Mouse (Mus musculus) cerebellum, adult 11-12 months (tissue): ENCODE data around the gene Zfp652.

Experiments used
- DNase-seq: peaks from one replicate; pipeline ENCODE4 v3.0.0; 2022

Gene Zfp652

DNA sequence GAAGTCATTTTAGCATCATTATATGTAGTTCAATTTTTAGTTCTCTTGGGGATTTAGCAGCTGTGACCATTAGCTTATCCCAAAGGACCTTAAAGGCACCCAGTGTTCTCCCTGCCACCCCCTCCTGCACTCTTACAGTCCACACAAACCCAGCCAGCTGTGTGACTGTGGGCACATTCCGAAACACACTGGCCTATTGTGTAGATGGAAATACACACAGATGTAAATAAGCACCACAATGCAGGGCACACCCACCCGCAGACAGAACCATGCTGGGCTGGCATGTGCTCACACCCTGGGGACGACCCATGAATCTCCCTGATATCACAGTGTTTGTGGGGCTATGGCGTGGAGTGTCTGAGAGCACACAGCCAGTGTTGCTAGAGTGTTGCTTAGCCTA, 99.8 kb downstream of the Zfp652 start:
- DNase-seq = no peak

DNA sequence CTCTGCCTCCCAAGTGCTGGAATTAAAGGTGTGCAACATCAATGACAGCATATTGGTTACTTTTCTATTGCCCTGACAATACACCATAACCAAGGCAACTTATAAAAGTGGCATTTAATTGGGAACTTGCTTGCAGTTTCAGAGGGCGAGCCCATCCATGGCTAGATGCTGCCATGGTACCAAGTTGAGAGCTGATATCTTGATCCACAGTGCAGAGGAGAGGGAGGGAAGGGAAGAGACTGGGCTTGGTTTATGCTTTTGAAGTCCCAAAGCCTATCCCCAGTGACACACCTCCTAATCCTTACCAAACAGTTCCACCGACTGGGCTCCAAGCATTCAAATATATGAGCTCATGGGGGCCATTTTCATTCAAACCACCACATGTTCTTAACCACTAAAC, 101.6 kb downstream of the Zfp652 start:
- DNase-seq = no peak

DNA sequence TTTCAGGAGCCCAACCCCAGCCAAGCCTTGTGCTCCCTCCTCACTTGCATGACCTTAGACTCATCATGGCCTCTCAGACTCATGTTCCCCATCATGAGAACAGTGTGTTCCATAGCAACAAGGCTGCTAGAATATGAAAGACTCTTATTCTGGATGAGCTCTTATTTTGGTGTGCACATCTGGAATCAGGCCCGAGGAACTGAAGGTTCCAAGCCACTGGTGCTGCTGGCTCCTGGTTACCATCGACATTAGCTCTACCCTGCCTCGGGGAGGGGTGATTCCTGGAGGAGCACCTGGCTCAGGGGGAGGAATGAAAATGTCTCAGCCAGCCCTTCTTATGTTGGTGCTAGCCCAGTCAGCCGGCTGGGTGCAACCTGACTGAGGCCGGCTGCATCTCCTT, 102.4 kb downstream of the Zfp652 start:
- DNase-seq = no peak

DNA sequence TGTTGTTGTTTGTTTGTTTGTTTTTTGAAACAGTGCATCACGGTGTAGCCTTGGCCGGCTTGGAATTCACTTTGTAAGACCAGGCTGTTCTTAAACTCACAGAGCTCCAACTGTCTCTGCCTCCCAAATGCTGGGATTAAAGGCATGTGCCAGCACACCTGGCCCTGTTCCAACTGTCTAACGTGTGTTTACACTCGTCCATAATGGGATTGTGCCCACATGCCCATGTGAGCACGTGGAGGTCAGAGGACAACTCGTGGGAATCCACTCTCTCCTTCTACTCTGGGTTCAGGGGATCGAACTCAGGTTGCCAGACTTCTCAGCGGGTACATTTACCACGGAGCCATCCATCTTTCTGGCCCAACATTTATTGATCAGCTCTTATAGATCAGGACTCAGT, 102.9 kb downstream of the Zfp652 start:
- no peak for DNase-seq

DNA sequence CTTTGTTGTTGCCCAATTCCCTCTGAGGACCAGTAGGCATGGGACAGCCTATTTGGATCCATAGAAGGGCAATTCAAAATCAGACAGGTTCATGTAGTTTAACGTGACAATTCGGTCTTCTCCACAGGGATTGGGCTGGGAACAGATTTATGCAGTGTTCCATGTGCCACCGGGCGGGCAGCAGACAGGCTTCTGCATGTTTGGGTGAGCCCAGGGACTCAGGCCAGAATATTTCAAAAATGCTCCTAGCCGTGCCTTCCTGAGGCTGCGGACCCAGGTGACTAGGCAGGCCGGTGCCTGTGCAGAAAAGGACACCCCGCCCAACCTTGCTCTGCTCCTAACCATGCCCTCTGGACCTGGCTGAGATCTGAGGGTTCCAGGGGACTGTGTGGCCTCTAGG, 106.7 kb downstream of the Zfp652 start:
- DNase-seq = no peak

DNA sequence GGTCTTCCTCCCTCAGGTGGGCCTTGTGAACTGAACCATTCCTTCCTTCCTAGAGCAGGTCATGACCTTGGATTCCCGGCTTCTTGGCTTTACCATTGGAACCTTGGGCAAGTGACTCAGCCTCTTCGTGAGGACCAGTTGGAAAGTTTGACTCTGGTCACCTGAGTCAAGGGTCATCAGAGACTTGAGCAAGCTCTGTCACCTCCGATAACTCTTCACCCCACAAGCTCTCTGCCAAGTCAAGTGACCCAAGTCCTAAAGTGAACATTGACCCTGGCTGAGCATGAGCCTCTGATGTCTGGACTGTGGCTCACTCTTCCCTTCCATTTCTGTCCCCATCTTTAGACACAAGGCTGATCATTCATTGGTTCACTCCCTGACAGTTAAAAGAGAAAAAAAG, 109.0 kb downstream of the Zfp652 start:
- no peak for DNase-seq

DNA sequence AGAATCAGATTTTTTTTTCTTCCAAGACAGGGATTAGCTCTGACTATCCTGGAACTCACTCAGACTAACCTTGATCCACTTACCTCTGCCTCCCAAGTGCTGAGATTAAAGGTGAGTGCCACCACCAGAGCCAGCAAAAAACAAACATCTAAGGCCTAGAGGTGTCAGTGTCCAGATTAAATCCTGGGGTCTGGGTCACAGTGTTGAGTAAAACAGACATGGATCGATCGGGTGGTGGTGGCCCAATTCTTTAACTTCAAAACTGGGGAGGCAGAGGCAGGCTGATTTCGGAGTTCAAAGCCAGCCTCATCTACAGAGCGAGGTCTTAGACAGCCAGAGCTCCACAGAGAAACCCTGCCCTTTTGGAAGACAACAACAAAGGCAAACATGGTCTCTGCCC, 110.0 kb downstream of the Zfp652 start:
- no peak for DNase-seq

DNA sequence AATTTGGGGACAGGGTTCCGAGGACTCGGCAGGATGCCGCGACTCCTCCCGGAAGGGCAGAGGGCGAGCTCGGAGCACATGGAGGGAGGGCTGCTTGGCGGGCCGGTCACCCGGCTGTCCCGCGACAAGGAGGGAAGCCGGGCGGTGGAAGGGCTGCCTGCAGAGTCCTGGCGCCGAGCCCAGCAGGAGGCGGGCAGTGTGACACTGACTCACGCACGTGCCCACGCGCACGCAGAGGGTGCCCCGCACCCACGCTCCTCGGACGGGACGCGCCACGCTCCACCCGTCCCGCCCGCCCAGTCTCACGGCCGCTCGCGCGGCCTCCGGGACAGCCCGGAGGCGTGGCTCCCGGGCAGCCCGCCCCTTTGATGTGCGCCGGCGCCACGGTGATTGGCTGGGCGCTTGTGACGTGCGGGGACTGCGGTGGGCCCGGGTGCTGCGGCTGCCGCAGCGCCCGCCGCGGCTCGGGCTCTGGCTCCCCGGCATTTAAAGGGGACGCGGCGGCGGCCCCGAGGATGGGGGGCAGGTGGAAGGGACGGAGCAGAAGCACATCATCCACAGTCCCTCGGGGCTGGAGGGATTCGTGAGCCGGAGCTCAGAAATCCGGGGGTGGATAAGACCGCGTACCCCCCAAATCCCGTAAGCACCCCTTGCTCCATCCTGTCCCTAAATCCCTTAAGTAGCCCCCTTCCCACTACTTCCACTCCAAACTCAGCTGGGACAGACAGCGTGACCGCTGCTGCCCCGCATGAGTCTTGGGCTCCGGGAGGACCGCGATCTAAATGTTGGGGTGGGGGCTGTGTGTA, 111.8 kb downstream of the Zfp652 start, which contains the start of gene Phospho1:
Phospho1 (plus strand) TSS at position 429 of the 806 bp plus-strand sequence.
- peak; percentile 95 for DNase-seq

DNA sequence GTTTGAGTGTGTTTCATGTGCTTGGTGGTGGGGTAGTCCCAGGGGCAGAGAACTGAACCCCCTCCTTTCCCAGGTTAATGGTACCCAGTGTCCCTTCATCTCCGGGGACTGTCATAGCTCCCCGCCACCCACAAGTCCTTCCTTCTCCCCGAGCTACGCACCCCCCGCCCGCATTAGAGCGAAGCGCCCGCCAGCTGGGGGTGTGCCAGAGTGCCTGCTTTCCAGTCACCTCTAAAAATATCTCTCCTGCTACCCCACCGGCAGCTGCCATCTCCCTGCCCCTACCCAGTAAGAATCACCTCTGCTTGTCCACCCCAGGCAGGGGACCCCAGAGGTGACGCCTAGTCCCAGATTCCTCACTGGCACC, 112.4 kb downstream of the Zfp652 start:
- DNase-seq = peak; percentile 83

DNA sequence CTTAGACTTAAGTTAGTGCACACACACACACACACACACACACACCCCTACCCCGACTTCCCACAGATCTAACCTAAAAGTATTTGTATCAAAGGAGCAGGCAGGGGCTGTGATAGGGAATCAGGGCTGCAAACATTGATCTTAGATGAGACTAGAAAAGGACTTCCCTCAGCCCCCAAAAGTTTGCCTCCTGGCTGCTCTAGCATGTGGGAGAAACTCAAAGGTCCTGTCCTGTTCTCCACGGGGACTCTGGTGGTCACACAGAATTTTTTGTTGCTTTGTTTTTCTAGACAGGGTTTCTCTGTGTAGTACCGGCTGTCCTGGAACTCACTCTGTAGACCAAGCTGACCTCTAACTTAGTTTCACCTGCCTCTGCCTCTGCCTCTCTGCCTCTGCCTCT, 113.2 kb downstream of the Zfp652 start:
- DNase-seq = no peak

DNA sequence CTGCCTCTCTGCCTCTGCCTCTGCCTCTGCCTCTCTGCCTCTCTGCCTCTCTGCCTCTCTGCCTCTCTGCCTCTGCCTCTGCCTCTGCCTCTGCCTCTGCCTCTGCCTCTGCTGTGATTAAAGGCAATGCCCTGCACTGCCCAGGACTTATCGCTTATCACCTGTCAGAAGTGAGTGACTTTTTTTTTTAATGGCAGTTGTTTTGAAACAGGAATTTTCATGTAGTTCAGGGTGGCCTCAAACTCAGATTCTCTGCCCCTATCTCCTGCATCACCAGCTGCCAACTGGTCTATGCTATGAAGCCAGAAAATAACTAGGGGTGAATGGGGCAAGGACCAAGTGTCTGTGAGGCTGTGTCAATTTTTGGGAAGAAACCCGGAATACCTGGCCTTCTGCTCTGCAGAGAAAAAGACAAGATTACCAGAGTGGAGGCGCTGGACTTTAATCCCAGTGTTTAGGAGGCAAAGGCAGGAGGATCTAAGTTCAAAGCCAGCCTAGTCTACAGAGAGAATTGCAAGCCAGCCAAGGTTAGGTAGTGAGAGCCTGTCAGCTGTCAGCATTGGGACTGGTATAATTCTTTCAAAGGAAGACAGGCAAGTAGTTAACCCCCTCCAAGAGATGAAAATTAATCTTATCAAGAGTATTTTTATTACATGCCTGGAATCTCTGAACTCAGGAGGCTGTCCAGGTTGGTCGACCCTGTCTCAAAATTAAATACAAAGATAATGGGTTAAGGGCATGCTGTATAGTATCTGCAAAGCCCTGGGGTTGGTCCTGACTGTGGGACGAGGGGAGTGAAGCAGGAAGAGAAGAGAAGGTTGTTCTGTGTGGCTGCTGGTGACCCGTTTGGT, 114.1 kb downstream of the Zfp652 start:
- DNase-seq = no peak

DNA sequence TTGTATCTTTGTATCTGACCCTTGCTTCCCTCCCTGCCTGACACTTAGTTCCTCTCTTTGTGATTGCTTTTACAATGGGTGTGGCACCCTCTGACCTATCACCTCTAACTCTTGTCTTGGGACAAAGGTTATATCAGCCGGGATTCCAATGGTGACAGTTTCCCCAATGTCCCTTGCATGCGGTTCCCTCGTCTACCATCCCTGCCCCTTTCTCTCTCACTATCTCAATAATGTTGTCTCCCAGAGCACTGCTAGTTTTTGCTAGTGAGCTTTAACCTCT, 114.6 kb downstream of the Zfp652 start:
- DNase-seq = no peak

DNA sequence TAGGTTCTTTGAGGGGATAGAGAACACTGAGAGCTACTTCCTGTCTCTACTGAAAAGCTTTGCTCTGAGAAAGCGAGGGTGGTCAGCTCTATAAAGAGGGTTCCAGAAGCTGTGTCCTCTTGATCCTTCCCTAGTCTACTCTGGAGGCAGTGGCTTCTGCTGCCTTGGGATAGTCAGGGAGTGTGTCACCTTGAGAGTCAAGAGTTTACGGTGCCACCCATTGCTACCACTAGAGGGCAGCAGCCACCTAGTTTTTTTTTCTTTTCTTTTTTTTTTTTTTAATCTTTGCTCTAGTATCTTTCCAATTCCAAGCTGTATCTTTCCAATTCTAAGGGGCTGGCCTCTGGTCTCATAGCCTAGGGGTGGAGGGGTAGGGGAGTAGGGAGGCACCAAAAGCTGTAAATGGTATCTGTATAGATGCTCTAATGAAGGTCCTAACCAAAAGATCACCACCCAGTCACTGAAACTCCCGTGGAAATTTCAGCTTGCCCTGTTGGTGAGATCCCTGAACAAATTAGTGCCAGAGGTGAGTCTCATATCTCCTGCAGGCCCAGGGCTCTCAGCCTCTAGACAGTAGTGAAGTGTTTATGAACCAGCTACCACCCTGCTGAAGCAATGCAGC, 115.1 kb downstream of the Zfp652 start:
- DNase-seq = peak; percentile 54

DNA sequence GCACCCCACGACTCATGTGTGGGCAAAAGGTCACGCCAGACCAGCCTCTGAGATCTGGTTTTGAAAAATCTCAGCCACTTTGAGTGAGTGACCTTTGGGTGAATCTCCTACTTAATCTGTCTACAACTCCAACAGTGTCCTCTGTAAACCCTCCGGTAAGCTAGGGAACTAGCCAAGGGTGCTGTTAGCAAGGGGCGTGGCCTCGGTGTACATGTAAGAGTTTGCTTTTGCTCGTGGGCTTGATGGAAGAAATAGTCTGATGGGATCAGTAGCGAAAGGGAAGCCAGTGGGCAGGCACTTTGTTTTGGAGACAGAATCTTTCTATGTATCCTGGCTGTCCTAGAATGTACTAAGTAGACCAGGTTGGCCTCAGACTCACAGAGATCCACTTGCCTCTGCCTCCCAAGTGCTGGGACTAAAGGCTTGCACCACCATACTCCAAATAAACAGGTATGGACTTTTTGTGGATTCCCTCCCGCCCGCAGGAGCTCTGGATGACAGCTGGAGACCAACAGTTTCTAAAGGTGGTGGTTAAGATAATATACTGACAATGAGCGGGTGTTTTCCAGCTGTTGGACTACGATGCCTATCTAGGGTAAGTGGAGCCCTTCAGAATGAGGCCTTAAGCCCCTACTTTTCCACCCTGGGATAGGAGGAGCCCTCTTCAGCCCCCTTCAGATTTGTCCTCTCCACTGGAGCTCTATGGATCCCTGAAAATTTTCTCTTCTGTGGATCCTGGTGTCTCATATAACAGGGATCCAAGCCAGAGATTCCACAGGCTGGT, 115.9 kb downstream of the Zfp652 start:
- DNase-seq = no peak

DNA sequence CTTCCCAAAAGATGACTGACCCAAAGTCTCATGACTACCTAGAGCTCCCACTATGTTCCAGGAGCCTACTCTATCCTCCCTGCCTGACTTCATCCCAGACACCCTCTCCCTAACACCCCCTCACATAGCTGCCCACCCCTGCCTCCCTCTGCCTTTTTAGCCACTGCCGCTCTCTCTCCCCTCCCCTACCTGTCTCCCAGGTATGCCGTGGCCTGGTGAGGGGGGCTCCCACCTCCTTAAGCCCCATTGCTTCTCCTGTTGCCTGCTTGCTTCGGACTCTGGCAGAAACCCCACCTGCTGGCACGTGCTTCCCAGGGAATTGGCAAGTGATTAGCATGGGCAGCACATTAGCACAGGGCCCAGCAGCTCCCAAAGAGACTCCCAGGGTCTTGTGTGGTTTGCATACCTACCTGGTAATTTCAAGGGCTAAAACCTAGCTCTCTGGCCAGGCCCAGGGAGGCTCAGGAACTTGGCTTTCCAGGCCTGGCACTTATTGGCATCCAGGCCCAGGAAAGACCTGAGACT, 117.1 kb downstream of the Zfp652 start:
- no peak for DNase-seq

DNA sequence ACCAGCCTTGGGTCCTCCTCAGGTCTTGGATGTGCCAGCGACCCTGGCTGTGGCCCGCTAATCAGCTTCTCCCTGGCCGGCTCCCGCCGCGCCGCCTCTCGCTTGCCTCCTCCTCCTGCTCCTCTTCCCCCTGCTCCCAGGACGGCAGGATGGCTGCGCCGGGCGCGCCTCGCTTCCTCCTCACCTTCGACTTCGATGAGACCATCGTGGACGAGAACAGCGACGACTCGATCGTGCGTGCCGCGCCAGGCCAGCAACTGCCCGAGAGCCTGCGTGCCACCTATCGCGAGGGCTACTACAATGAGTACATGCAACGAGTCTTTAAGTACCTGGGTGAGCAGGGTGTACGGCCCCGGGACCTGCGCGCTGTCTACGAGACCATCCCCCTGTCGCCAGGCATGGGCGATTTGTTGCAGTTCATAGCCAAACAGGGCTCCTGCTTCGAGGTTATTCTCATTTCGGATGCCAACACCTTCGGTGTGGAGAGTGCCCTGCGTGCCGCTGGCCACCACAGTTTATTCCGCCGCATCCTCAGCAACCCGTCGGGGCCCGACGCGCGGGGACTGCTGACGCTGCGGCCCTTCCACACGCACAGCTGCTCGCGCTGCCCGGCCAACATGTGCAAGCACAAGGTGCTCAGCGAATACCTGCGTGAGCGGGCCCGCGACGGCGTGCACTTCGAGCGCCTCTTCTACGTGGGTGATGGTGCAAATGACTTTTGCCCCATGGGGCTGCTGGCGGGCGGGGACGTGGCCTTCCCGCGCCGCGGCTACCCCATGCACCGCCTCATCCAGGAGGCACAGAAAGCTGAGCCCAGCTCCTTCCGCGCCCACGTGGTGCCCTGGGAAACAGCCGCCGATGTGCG, 118.2 kb downstream of the Zfp652 start:
- no peak for DNase-seq

DNA sequence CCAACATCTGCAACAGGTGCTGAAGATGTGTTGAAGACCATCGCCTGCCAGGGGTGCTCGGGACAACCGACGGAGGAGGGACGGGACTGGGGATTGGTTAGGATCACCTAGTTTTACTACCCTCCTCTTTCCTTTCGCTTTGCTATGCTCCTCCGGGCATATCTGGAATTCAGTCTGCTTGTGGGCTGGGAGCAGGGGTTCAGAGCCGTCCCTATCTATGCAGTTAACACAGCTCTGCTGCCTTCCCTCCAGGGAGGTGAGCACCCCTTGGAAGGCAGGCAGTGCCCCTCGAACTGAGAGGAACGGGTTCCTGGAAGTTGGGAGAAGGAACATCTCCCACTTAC, 118.8 kb downstream of the Zfp652 start:
- no peak for DNase-seq

DNA sequence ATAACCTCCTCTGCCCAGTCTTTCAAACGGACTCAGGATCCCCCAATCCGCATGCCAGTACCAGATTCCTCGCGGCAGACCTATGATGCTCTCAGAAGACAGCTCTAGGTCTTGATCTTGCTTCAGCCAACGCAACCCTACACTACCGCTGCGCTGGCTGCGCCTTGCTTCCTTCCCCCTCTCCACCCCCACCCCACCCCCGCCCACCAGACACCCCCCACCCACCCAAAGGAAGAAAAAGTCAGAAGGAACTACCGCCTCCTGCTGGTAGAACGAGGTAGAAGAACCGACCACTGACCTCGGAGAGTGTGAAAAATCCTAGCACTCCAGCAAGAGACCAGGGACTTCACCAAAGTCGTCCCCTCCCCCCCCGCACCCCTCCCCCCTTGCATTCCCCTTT, 119.2 kb downstream of the Zfp652 start:
- no peak for DNase-seq

DNA sequence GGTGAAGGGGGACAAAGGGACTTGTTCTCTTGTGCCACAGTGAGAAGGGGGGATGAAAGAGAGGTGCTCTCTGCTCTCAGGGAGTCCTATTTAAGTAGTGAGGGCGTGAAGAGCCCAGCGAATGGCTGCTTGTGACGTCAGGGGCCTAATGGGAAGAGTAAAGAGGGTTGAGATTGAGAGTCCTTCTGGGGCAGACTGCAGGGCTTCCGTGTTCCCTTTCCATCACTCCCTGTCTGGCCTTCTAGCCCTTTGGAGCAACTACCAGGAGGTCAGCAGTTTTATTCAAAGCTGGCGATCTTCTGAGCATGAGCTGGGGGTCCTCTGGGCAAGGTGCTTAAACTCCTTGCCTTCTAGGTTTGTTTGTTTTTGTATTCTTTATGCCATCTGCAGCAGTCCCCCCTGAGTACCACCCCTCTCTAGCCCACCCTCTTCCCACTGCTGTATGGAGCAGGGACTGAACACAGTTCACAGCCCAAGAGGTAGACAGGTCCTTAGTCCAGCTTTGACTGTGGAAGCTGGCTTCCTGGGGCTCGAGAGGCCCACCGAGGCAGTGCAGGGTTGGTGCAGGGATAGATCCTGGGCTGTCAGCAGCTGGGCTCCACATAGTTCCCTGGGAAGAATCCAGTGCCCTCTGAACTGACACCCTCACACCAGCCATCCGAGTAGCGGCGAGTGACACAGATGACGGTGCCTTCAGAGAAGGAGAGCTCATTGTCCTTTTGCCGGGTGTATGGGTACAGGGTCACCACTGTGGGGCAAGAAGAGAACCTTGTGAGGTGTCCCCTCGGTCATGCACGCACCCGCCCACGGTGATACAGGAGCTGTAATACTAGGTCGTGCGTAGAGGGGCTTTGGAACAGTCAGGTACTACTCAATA, 119.9 kb downstream of the Zfp652 start:
- no peak for DNase-seq

DNA sequence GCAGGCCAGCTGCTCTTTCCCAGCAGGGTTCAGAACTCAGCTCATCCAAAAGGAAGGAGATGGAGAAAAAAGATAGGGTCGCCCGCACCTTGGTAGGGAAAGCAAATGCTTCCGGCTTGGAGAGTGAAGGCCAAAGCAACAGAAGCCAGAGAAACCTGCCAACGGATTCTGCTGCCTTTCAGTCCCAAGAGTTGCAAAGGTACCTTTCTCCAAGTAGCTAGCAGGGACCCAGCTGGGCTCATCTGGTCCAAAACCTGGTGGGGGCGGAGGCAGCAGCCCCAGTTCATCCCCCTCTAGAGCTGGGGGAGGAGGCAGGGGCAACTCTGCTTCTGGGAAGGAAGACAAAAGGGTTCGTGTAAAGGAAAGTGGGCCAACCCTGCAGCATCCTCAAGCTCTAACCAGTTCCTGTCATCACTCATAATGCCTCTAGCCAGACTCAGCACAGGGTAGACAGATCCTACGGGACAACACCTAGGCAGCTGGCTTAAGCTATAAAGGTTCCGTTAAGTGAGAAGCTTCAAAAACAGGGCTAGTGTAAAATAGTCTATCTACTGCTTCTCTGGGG, 120.6 kb downstream of the Zfp652 start:
- DNase-seq = no peak
